Mouse (Mus musculus): Measurements from ENCODE around the gene Rad50. TPM values are rescaled to one million over a fixed set of nuclear protein-coding genes. Genes with fewer than 3 reads are reported as not detected.
A peak's percentile ranks its signal among the peaks of the same experiment; 100 is the strongest.

The Rad50 gene
- total RNA-seq, 4 experiments from 2014 or later = 9.9 to 12.1 (median 11.8) TPM

DNA sequence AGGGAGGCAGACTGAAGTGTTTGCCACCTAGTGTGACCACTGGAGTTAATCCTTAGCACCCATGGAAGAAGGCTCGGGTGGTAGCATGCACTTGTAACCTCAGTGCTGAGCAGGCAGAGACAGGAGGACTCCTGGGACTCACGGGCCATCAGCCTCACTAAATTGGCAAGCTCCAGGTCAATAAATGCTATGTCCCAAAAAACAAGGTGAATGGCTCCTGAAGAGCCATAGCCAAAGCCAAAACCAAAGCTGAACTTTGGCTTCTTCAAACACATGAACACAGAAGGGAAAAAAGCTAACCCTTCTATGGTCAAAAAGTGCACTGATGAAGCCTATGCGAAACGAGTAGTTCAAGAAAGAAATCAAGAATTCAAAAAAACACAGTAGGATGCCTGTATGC lies 7.8 kb downstream of the Rad50 start:
- no peak for DNase-seq (ENCODE audit: low spot score in 2 of 2)

DNA sequence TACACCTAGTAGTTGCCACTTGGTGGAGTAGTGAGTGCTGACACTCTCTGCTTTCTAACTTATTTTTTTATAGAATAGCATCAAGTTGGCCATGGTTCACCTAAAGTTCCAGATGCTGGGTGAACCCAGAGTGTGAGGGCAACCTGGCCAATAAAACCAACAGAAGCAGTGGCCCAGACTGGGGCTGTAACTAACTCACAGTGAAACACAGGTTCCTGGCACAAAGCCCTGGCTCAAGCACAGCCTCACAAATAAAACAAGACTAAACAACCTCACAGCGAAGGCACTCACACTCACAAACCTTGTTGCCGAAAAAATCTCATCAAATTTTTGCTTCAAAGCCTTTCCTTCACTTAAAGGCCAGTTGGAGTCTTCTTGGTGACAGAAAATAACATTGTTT lies 8.6 kb downstream of the Rad50 start:
- no peak for DNase-seq (ENCODE audit: low spot score in 2 of 2)

DNA sequence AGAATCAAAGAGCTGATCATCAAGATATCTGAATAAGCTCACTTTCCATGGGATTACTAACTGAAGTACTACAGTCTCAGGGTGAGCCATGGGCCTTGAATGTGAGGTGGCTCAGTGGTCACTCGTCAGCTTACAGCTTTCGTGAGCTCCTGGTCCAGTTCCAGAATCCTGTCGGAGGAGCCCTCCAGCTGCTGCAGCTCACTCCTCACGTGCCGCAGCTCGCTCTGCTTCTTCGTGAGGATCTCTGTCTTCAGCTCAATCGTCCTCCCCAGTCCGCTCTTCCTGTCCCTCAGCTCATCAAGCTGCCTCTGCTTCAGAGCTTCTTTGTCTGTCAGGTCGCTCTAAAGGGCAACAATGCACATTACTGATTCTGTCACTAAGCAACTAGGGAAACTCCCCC lies 15.1 kb downstream of the Rad50 start:
- no peak for DNase-seq (ENCODE audit: low spot score in 2 of 2)

DNA sequence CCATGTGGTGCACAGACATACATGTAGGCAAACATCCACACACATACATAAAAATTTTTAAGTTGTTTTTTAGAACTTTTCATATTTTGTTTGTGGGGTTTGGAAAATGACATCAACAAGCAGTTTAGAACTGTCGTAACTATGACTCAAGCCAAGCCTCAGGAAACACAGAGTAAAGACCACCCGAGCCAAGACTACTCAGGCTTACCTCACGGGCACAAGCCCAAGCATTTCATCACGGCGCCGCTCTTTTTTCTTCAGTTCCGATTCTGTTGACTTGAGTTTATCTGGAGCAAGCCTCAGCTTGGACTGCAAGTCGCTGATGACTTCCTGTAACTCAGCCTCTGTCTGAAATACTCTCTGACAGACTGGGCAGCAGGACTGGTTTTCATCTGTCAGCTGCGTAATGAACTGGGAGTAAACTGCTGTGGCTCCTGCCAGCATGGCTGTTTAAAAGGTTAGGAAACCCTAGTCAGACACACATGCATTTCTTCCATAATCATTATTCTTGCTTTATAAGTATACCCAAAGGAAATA lies 24.1 kb downstream of the Rad50 start:
- no peak for DNase-seq (ENCODE audit: low spot score in 2 of 2)

DNA sequence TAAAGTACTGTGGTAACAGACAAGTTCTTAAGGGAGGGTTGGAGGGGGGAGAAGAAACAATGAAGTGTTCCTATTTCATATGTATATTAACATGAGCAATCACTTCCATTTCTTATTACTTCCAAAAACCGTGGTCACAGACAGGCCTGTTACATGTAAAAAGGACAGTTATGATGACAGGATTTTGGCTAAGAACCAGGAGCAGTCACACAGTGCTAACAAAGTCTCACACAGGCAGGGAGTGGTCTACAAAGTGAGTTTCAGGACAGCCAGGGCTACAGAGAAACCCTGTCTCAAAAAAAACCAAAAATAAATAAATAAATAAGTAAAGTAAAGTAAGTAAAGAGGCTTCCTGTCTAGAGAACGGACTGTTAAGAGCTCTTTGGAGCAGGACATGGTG lies 24.9 kb downstream of the Rad50 start:
- no peak for DNase-seq (ENCODE audit: low spot score in 2 of 2)

DNA sequence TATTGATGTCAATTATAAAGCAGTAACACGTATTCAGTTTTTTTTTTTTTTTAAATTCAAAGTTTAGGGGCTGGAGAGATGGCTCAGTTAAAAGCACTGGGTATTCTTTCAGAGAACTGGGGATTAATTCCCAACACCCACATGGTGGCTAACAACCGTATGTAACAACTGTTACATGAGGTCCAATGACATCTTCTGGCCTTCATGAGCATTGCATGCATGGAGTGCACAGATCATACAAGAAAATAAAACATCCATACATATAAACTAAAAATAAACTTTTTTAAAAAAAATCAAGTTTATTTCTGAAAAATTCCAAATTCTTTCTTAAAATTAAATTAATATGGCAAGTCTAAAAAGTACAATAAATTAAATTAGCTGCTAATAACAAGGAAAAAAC lies 25.4 kb downstream of the Rad50 start:
- no peak for DNase-seq (ENCODE audit: low spot score in 2 of 2)

DNA sequence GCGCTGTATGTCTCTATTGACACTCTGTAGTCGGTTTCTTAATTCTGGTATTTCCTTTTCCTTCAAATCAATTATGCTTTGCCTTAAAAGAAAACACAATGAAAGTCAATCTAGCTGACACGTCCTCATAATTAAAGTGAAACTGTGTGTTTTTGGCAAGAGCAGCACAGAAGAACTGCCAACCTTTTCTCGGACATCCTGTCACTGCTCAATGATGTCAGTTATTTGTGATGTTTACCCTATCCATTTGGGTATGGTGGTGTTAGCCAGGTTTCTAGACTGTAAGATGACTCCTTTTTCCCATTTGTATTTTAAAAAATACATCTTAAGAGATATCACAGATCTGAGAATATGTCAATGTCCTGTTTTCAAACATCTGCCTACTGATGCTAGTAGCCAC lies 27.0 kb downstream of the Rad50 start:
- no peak for DNase-seq (ENCODE audit: low spot score in 2 of 2)

DNA sequence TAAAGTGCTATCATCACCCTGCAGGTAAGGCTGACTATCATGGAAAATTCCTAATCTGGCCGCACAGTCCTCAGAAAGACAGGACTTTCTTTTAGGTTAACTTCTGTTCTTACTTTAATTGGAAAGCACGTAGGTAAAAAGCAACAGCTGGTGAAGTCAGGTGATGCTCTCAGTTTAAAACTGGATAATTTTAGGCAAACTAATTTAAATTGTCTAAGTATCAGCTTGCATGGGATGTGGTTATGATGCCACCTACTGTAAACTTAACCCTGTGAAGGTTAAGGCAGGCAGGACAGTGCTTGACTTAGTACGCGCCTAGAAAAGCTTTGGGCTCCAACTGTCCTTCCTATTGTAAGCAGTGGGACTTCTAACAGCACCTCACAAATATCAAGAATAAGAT lies 35.7 kb downstream of the Rad50 start:
- no peak for DNase-seq (ENCODE audit: low spot score in 2 of 2)

DNA sequence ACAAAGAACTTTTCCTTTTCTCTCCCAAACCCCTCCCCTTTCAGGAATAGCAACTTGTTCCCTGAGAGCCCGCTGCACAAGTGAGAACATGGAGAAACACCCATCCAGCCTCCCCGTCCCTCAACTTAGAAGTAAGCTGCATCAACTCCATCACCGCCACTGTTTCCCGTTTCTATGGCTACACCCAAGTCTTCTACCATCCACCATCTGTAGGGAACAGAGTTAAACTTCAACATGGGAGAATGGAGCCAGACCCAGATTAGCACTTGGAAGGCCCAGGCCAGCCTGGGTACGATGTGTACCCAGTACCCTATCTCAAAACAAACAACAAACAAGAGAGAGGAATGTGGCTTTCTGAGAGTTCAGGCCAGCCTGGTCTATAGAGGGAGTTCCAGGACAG lies 43.0 kb downstream of the Rad50 start:
- DNase-seq (ENCODE audit: low spot score in 2 of 2) = no peak

DNA sequence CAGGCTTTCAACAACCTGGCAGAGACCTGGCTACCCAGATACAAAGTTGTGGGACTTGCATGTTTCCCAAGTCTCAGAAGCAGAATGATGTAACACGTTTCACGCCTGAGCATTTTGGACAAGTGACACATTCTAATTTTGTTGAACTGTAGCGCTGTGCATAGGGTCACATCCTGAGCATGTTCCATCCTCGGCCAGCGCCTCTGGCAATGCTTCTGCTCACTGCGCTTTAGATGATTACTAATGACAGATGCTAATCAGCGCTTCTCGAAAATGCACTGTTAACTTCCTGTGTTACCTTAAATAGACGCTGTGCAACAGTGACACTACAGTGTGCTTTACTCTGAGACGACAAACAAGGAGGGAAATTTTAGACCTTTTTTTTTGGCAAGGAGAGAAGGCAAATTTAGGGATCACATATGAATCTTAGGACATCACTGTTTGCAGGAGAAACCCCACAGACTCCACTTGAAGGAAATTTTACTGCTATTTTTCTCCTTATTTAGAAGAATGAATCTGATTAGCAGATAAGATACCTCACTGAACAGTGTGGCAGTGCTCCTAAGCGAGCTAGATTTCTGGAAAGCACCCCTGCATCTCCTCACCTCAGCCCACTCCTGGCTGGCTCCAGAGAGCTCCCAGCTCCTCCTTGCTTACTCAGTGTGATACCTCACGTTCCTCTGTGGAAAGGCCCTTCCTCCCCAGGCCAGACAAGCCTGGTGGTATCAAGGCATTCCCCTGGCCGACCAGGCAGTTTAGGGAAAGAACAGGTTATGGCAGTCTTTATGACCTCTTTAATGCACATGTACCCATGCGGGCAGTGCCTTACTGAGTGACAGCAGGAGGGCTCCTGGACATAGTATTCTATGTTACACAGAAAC lies 44.1 kb downstream of the Rad50 start:
- DNase-seq (ENCODE audit: low spot score in 2 of 2) = peak; percentile 22 to 56

DNA sequence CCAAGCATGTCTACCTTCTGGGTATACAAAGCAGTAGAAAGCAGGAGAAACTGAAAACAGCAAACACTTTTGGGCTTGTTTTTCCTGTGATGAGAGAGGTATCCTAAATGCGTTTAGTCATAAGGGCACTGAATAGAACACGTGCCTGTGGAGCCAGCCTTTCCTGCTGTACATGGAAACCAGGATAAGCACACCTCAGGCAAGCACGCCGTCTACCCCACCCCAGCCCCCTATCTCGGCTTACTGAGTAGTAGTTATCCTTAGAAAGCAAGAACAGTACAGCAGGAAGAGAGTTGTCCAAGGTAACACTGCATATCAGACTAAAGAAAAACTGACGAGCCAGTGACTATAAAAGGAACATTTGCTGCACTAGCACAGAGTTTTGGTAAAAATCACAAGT lies 49.3 kb downstream of the Rad50 start:
- no peak for DNase-seq (ENCODE audit: low spot score in 2 of 2)

DNA sequence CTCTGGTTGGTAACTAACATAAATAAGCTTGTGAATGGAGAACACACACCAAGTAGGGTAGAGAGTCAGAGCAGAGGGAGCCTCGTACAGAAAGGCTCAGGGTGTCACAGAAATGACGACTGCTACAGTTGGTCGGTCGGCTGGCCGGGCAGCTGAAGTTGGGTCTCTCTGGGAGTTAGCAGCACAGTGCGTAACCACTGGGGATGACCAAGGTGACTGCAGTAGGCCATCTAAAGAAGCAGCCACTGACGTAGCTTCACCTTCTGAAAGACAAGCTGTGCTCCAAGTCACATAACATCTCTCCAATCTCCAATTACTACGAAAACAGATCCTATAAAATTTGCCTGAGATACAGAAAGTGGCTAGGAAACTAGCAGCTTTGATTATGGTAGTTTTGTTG lies 49.7 kb downstream of the Rad50 start:
- no peak for DNase-seq (ENCODE audit: low spot score in 2 of 2)

DNA sequence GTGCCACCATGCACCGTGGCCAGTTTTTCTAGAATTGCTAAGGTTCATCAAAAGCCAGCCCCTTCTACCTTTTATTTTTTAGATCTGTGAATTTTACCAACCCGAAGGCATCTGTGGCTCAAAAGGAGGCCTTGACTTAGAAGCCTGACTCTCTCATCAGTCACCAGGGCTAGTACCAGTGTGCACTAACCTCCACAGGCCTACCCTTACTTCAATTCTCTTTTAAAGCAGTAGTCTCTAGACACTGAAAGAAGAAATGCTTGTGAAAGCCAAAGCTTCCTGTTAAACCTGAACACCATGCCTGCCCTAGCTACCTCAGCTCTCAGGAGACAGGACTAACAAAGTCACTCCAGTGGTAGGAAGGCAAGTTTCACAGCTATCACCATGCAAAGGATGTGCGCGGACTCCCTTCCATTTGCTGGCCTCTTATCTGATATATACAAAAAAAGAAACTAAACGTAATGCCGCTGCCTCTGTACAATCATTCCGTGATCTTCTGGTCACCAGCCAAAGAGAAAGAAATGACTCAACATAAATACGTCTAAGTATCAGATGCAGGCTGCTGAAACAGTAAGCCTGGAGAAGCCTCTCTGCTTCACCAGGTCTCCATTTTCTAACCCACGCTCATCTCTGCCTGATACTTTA lies 50.4 kb downstream of the Rad50 start:
- DNase-seq (ENCODE audit: low spot score in 2 of 2) = no peak

DNA sequence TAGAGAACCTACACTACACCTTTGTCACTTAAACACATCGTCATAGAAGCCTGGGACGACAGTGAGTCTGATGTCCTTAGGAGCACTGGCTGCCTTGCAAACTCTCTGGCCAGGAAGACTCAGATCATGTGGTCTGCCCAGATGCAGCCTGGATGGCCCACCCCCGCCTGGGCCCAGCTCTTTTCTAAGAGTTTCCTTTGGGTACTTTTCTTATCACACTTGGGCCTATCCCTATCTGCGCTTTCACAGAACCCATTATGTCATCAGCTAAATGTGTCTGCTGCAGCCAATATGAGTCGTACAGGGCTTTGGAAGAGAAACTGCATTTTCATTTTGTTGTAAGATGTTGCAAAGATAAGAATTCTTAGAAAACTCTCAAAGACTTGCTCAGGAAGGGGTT lies 52.1 kb downstream of the Rad50 start:
- DNase-seq (ENCODE audit: low spot score in 2 of 2) = no peak

DNA sequence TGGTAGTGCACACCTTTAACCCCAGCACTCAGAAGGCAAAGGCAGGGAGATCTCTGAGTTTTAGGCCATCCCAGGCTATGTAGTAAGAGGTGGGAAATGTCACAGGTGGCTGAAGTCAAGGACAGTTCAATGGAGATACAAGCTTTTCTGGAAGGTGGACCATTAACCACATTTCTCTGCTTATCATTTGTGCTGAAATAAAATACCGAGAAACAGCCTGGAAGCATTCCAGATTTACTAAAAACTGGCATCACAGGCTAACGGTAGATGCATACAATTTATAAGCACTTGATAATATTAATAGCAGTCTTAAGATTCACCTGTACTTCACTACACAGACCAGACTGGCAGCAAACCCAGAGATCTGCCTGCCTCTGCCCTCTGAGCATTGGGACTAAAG lies 54.7 kb downstream of the Rad50 start:
- no peak for DNase-seq (ENCODE audit: low spot score in 2 of 2)

DNA sequence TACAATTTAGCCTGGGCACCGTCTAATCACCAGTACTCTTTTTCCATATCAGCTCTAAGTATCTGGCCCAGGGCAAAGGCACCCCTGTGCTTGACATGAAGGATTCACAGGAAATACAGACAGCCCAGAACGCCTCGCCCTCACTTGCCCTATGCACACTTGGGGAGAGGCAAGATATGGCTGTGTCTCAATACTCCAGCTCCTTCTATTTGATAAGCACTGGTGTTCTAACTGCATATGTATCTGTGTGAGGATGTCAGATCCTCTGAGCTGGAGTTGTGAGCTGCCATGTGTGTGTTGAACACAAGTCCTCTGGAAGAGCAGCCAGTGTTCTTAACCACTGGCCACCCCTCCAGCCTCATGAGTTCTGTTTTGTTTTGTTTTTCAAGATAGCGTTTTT lies 55.7 kb downstream of the Rad50 start:
- no peak for DNase-seq (ENCODE audit: low spot score in 2 of 2)

DNA sequence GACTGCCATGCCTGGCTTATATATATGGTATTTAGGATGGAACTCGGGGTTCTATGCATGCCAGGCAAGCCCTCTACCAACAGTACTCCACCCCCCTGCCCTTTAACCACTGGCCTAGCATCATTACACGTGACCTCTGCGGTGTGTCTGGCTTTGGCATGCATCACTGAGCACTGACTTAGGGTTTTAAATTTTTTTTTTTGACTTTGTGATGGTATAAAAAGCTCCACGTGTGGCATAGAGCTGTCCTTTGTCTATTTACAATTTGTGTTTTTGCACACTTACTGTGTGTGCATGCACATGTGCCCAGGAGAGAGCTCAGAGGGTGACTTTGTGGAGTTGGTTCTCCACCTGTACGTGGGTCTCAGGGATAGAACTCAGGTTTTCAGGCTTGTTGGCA lies 63.1 kb downstream of the Rad50 start:
- no peak for DNase-seq (ENCODE audit: low spot score in 2 of 2)

DNA sequence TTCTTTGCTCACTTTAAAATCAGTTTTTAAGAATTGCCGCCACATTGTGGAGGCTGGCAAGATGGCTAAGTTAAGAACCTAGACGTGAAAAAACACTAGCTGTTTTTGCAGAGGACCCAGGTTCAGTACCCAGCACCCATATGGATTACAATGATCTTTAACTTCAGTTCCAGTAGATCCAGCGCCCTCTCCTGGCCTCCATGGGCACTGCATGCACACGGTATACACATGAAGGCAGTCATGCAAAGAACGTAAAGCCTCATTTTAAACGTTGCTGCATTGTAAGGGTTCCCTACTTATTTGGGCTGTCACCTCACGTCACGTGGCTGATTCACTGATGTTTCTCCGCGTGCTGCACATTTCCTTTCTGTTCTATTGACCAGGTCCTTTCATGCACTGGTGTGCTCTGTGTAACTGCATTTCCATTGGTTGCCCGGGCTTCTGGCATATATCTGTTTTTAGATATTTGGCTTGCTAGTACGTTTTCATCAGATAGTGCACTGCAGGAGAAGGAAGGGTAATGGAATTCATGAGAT lies 64.3 kb downstream of the Rad50 start:
- no peak for DNase-seq (ENCODE audit: low spot score in 2 of 2)

DNA sequence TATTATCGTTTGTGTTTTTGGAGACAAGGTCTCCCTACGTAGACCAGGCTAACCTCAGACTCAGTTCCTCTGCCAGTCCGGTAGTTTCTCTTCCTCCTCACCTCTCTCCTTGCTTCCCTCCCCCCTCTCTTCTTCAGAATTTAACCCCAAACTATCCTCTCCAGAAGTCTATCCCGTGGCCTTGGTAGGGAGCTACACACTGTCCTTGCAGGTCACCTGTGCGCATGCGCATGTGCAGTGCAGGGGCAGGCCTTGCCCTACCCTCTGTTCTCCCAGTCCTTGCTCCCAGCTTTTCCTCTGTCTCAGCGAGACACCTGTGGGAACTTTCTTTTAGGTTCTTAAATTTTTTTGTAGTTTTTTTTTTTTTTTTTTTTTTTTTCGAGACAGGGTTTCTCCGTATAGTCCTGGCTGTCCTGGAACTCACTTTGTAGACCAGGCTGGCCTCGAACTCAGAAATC lies 69.3 kb downstream of the Rad50 start:
- no peak for DNase-seq (ENCODE audit: low spot score in 2 of 2)

DNA sequence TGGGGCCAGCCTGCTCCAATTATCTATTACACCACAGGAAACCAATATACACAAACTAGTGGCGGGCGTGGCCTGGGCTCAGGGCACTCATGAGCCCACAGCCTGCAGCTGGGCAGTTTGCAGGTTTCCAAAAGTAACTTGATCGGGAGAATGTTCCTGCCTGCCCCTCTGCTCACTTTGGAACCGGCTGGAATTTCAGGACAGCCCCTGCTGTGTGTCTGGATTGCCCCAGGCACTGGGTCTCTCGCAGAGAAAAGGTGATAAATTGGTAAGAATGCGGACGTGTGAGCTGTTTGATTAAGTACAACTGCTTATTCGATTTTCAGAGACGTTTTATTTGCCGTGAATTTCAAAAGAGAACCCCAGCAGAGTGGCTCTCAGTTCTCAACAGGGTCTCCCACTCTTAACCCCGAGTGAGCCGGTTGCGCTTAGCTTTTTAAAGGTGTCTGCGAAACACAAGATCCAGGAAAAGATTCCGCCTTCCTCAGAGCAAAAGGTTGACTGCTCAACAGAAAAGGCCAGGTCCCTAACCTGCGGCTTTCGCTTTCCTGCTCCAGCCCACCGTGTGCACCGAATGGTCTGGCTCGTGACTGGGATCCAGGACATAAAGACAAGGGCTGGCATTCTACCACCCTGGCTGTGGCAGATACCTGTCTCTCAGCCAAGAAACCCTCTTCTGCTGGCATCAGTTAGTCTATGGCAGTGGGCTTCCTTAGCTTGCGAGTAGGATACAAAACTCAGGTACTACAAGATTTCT lies 69.9 kb downstream of the Rad50 start:
- DNase-seq (ENCODE audit: low spot score in 2 of 2) = no peak

DNA sequence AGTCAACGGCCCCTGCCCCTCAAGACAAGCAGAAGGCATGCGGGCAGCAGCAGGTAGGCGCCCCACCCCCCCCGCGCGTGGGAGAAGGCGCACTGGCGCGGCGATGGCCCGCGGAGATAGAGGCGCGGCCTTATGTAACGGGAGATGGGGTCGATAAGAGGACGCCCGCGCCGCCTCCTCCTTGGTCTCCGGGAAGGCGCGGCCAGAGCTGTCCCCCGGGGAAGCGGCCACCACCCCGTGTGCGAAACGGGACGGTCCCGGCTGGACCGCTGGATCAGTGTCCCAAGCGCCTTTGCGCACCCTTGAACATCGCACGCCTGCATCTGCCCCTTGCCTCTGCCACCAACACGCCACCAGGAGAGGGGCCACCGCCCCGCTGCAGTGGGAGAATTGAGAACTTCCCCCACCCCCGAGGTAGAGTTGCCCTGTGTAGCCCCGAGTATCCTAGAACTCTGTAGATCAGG lies 70.9 kb downstream of the Rad50 start:
- DNase-seq (ENCODE audit: low spot score in 2 of 2) = peak in 1 of 2 experiments; percentile 22
